Mouse (Mus musculus) limb, embryonic 12.5 days (tissue): ENCODE results near the gene Ccdc148. TPM values are rescaled to one million over a fixed set of nuclear protein-coding genes. Genes with fewer than 3 reads are reported as not detected.

Experiments used
- ATAC-seq: fragments of 200-750 bp; cut with Nextera tagmentation; 2 replicates; pipeline ENCODE4 v1.8.0; 2017; ENCODE audit warnings: low read depth, moderate TSS enrichment; ENCODE audit not compliant: insufficient number of reproducible peaks, insufficient read depth, low FRiP score, low TSS enrichment
- H3K27ac ChIP-seq: fragments of 300-500 bp; sonication (generic); 2 replicates; pipeline ENCODE4 v1.5.1; 2016; ENCODE audit warnings: mild to moderate bottlenecking, moderate library complexity
- H3K27me3 ChIP-seq: fragments of 300-500 bp; sonication (generic); 2 replicates; pipeline ENCODE4 v1.6.1; 2016; ENCODE audit warnings: mild to moderate bottlenecking, moderate library complexity
- H3K36me3 ChIP-seq: fragments of 300-500 bp; sonication (generic); 2 replicates; pipeline ENCODE4 v1.6.1; 2016; ENCODE audit warnings: mild to moderate bottlenecking, moderate library complexity
- H3K4me1 ChIP-seq: fragments of 300-500 bp; sonication (generic); replicated peaks from 2 replicates; pipeline ENCODE4 v1.6.1; 2016
- H3K4me2 ChIP-seq: fragments of 300-500 bp; sonication (generic); 2 replicates; pipeline ENCODE4 v1.6.1; 2016; ENCODE audit warnings: mild to moderate bottlenecking, moderate library complexity
- H3K4me3 ChIP-seq: fragments of 300-500 bp; sonication (generic); replicated peaks from 2 replicates; pipeline ENCODE4 v1.5.1; 2016; ENCODE audit warnings: mild to moderate bottlenecking
- H3K9ac ChIP-seq: fragments of 300-500 bp; sonication (generic); replicated peaks from 2 replicates; pipeline ENCODE4 v1.6.1; 2016; ENCODE audit warnings: mild to moderate bottlenecking, moderate library complexity
- H3K9me3 ChIP-seq: fragments of 300-500 bp; sonication (generic); 2 replicates; pipeline ENCODE4 v1.6.1; 2016; ENCODE audit warnings: mild to moderate bottlenecking, moderate library complexity
- WGBS: fragments of 180-500 bp; shearing (Covaris S2); methylation state at CpG from one replicate; pipeline ENCODE4 v1.1.7; 2016; 5-methylcytosine and 5-hydroxymethylcytosine counted together
- polyA plus RNA-seq: library from polyadenylated mRNA; unstranded; fragments of >200 nt; fragmentation: Nextera tagmentation; extraction: Ambion mirVana; gene quantifications from 2 replicates; pipeline ENCODE4 v1.2.1, GENCODE M21; 2016

Ccdc148 gene
- polyA plus RNA-seq, 1 experiment from 2014 or later, result 0.69 TPM

- Histone ChIP-seq H3K9ac (no peak overlapping the region), H3K27me3 (no peaks in the 10 kb centered on the region; the same call in 1 of the 2 replicates), H3K4me1 (no peaks in the 10 kb centered on the region), H3K9me3 (no peaks in the 10 kb centered on the region), H3K4me2 (no peak overlapping the region), H3K4me3 (no peak overlapping the region), H3K36me3 (no peaks in the 10 kb centered on the region), H3K27ac (no peak overlapping the region)
- 71% methylated on average over 2 of the region's 2 CpGs for WGBS
- no peak for ATAC-seq
Observed at GRCm38 (mm10) chr2:58812941-58813340, 347.5 kb downstream of the Ccdc148 start.

- Histone ChIP-seq H3K4me2 (no peak overlapping the region), H3K9me3 (no peaks in the 10 kb centered on the region), H3K36me3 (no peaks in the 10 kb centered on the region), H3K27ac (no peak overlapping the region), H3K4me3 (no peak overlapping the region), H3K27me3 (no peaks in the 10 kb centered on the region), H3K9ac (no peak overlapping the region), H3K4me1 (no peaks in the 10 kb centered on the region)
- 84% methylated on average over 5 of the region's 5 CpGs for WGBS
- no peak for ATAC-seq
Observed at GRCm38 (mm10) chr2:58799623-58800022, 360.9 kb downstream of the Ccdc148 start.

GRCm38 (mm10) chr2:58799126-58799525 is 361.4 kb downstream of the Ccdc148 start:
- no peak for ATAC-seq
- no peaks in the 10 kb centered on the region for H3K9me3 ChIP-seq
- H3K4me3 ChIP-seq, result no peak overlapping the region
- H3K9ac ChIP-seq, result no peak overlapping the region
- no peak overlapping the region for H3K4me2 ChIP-seq
- 82% methylated on average over 9 of the region's 9 CpGs for WGBS
- H3K27ac ChIP-seq, result no peak overlapping the region
- no peaks in the 10 kb centered on the region for H3K4me1 ChIP-seq
- no peaks in the 10 kb centered on the region for H3K36me3 ChIP-seq
- H3K27me3 ChIP-seq, result no peaks in the 10 kb centered on the region

GRCm38 (mm10) chr2:58797506-58797905 is 363.0 kb downstream of the Ccdc148 start:
- 88% methylated on average over 4 of the region's 4 CpGs for WGBS
- Histone ChIP-seq H3K4me2 (no peak overlapping the region), H3K36me3 (no peaks in the 10 kb centered on the region), H3K4me1 (no peaks in the 10 kb centered on the region), H3K27ac (no peak overlapping the region), H3K9me3 (no peaks in the 10 kb centered on the region), H3K4me3 (no peak overlapping the region), H3K27me3 (no peaks in the 10 kb centered on the region), H3K9ac (no peak overlapping the region)
- no peak for ATAC-seq

GRCm38 (mm10) chr2:58795432-58795831 is 365.1 kb downstream of the Ccdc148 start:
- ATAC-seq, result no peak

GRCm38 (mm10) chr2:58794489-58794888 is 366.0 kb downstream of the Ccdc148 start:
- Histone ChIP-seq H3K9ac (no peak overlapping the region), H3K27me3 (no peaks in the 10 kb centered on the region), H3K9me3 (no peaks in the 10 kb centered on the region), H3K36me3 (no peaks in the 10 kb centered on the region), H3K27ac (no peak overlapping the region), H3K4me3 (no peak overlapping the region), H3K4me2 (no peak overlapping the region), H3K4me1 (no peaks in the 10 kb centered on the region)
- 85% methylated on average over 15 of the region's 15 CpGs for WGBS
- ATAC-seq, result no peak

More at GRCm38 (mm10) chr2:58795432-58795831, 365.1 kb downstream of the Ccdc148 start:
- Histone ChIP-seq H3K27ac (no peak overlapping the region), H3K9ac (no peak overlapping the region), H3K4me1 (no peaks in the 10 kb centered on the region), H3K27me3 (no peaks in the 10 kb centered on the region), H3K9me3 (no peaks in the 10 kb centered on the region), H3K4me3 (no peak overlapping the region), H3K36me3 (no peaks in the 10 kb centered on the region), H3K4me2 (no peak overlapping the region)
- WGBS, result 90% methylated on average over 5 of the region's 5 CpGs

- ATAC-seq, result no peak
- Histone ChIP-seq H3K27me3 (no peaks in the 10 kb centered on the region), H3K4me2 (no peak overlapping the region), H3K27ac (no peak overlapping the region), H3K9ac (no peak overlapping the region), H3K36me3 (no peaks in the 10 kb centered on the region), H3K4me3 (no peak overlapping the region), H3K9me3 (no peaks in the 10 kb centered on the region), H3K4me1 (peaks cover 16% of the 10 kb centered on the region)
- 72% methylated on average over 4 of the region's 4 CpGs for WGBS
Observed at GRCm38 (mm10) chr2:58790361-58790760, 370.1 kb downstream of the Ccdc148 start.

- Histone ChIP-seq H3K4me2 (no peak overlapping the region), H3K9me3 (no peaks in the 10 kb centered on the region), H3K9ac (no peak overlapping the region), H3K4me3 (no peak overlapping the region), H3K4me1 (peaks cover 16% of the 10 kb centered on the region), H3K27ac (no peak overlapping the region), H3K36me3 (no peaks in the 10 kb centered on the region), H3K27me3 (no peaks in the 10 kb centered on the region)
- ATAC-seq, result no peak
- 59% methylated on average over 7 of the region's 7 CpGs for WGBS
Observed at GRCm38 (mm10) chr2:58789934-58790333, 370.5 kb downstream of the Ccdc148 start.

- no peak overlapping the region for H3K4me3 ChIP-seq
- H3K9ac ChIP-seq, result no peak overlapping the region
- no peaks in the 10 kb centered on the region for H3K27me3 ChIP-seq
- no peak overlapping the region for H3K27ac ChIP-seq
- H3K36me3 ChIP-seq, result no peaks in the 10 kb centered on the region
- 34% methylated on average over 7 of the region's 7 CpGs for WGBS
- H3K4me2 ChIP-seq, result no peak overlapping the region
- H3K4me1 ChIP-seq, result peaks cover 16% of the 10 kb centered on the region
- ATAC-seq, result no peak
- no peaks in the 10 kb centered on the region for H3K9me3 ChIP-seq
Observed at GRCm38 (mm10) chr2:58787360-58787759, 373.1 kb downstream of the Ccdc148 start.

- H3K4me2 ChIP-seq, result peak overlapping the region; percentile 22
- 37% methylated on average over 8 of the region's 8 CpGs for WGBS
Observed at GRCm38 (mm10) chr2:58786681-58787080, 373.8 kb downstream of the Ccdc148 start.

GRCm38 (mm10) chr2:58786177-58786576 is 374.3 kb downstream of the Ccdc148 start:
- H3K4me3 ChIP-seq, result no peak overlapping the region
- H3K27ac ChIP-seq, result no peak overlapping the region
- H3K9ac ChIP-seq, result no peak overlapping the region
- ATAC-seq, result no peak
- H3K36me3 ChIP-seq, result no peaks in the 10 kb centered on the region
- H3K27me3 ChIP-seq, result no peaks in the 10 kb centered on the region
- peak overlapping the region; percentile 22 for H3K4me2 ChIP-seq
- WGBS, result 75% methylated on average over 3 of the region's 3 CpGs
- peaks cover 16% of the 10 kb centered on the region for H3K4me1 ChIP-seq
- no peaks in the 10 kb centered on the region for H3K9me3 ChIP-seq

More at GRCm38 (mm10) chr2:58786681-58787080, 373.8 kb downstream of the Ccdc148 start:
- no peak for ATAC-seq
- peaks cover 16% of the 10 kb centered on the region for H3K4me1 ChIP-seq
- no peak overlapping the region for H3K27ac ChIP-seq
- H3K36me3 ChIP-seq, result no peaks in the 10 kb centered on the region
- no peak overlapping the region for H3K4me3 ChIP-seq
- H3K9ac ChIP-seq, result no peak overlapping the region
- no peaks in the 10 kb centered on the region for H3K27me3 ChIP-seq
- H3K9me3 ChIP-seq, result no peaks in the 10 kb centered on the region

GRCm38 (mm10) chr2:58783526-58783925 is 377.0 kb downstream of the Ccdc148 start:
- no peak for ATAC-seq
- Histone ChIP-seq H3K36me3 (no peaks in the 10 kb centered on the region), H3K9ac (no peak overlapping the region), H3K4me1 (peaks cover 16% of the 10 kb centered on the region), H3K4me2 (no peak overlapping the region), H3K27me3 (no peaks in the 10 kb centered on the region), H3K4me3 (no peak overlapping the region), H3K27ac (no peak overlapping the region), H3K9me3 (no peaks in the 10 kb centered on the region)
- 83% methylated on average over 1 of the region's 1 CpGs for WGBS
